Comparison of ENCODE assay signal across 20 mouse cellular contexts in genomic region chr2:4636656-4637055, GRCm38 (mm10). TPM values are rescaled to one million over a fixed set of nuclear protein-coding genes. Genes with fewer than 3 reads are reported as not detected.
DNase-seq lines count a peak whose midpoint lies in the region; ATAC-seq and TF ChIP-seq lines count a peak whose summit lies in the region.
"Had no signal": no experiment of that assay in that cellular context is flagged by ENCODE, and none has a peak within 500 bp of the region (broad histone marks: within the 10 kb centered on the region; RNA-seq: fewer than 3 reads in every experiment).

No protein-coding gene starts in this region.

- no peak overlapping the region for H3K4me3 ChIP-seq in liver, postnatal 0 days (ENCODE audit: low read depth, low read length)
- H3K4me3 ChIP-seq in liver, embryonic 11.5 days (ENCODE audit: low read depth, low read length) = no peak overlapping the region
- H3K4me3 ChIP-seq: embryonic facial prominence, embryonic 13.5 days; forebrain, embryonic 13.5 days; heart, embryonic 10.5 days; hindbrain, embryonic 13.5 days had no signal

- H3K27me3 ChIP-seq in liver, postnatal 0 days (ENCODE audit: insufficient read depth, low read length) = no peaks in the 10 kb centered on the region
- H3K27me3 ChIP-seq in liver, embryonic 11.5 days (replicated peaks; ENCODE audit: control insufficient read depth, insufficient read depth, low read length) = no peaks in the 10 kb centered on the region
- H3K27me3 ChIP-seq: embryonic facial prominence, embryonic 13.5 days; forebrain, embryonic 13.5 days; hindbrain, embryonic 13.5 days had no signal

- no peaks in the 10 kb centered on the region for H3K4me1 ChIP-seq in liver, postnatal 0 days (ENCODE audit: insufficient read depth)
- H3K4me1 ChIP-seq in liver, embryonic 11.5 days (replicated peaks; ENCODE audit: control insufficient read depth, insufficient read depth, low read length) = no peaks in the 10 kb centered on the region
- H3K4me1 ChIP-seq: forebrain, embryonic 13.5 days; heart, embryonic 10.5 days; hindbrain, embryonic 13.5 days had no signal

- no peaks in the 10 kb centered on the region for H3K9me3 ChIP-seq in liver, postnatal 0 days (ENCODE audit: low read length)
- H3K9me3 ChIP-seq in liver, embryonic 11.5 days (ENCODE audit: control insufficient read depth, low read length) = no peaks in the 10 kb centered on the region
- H3K9me3 ChIP-seq: embryonic facial prominence, embryonic 13.5 days; forebrain, embryonic 13.5 days; heart, embryonic 10.5 days; hindbrain, embryonic 13.5 days had no signal

- no peak overlapping the region for H3K4me2 ChIP-seq in liver, postnatal 0 days (ENCODE audit: low read depth, low read length)
- no peak overlapping the region for H3K4me2 ChIP-seq in liver, embryonic 11.5 days
- H3K4me2 ChIP-seq: embryonic facial prominence, embryonic 13.5 days; forebrain, embryonic 13.5 days; hindbrain, embryonic 13.5 days had no signal

- no peak for TF ChIP-seq EP300 in liver, postnatal 0 days (IDR thresholded peaks at IDR 0.05; ENCODE audit: low read depth)

- DNase-seq in liver, postnatal 0 days = peak; percentile 8
- DNase-seq in liver, embryonic 11.5 days (ENCODE audit: low spot score) = no peak
- peak; percentile 28 for DNase-seq in ovary, postnatal 36 days (ENCODE audit: low spot score)
- DNase-seq in ovary, postnatal 10 days (ENCODE audit: low spot score) = no peak
- DNase-seq in adrenal gland, postnatal 10 days = peak; percentile 63
- DNase-seq in adrenal gland, postnatal 36 days = peak; percentile 65 to 67
- no peak for DNase-seq in T-cell, adult 2 months (ENCODE audit: low spot score)
- DNase-seq: cerebellum, adult 11-12 months; cerebellum, adult 9-10 months; cerebellum, postnatal 36 days; forebrain, postnatal 0 days; gastrocnemius, postnatal 36 days; heart, adult 18-20 months; heart, postnatal 10 days had no signal

- H3K27ac ChIP-seq in liver, postnatal 0 days (ENCODE audit: low read depth) = no peak overlapping the region
- H3K27ac ChIP-seq in liver, embryonic 11.5 days (ENCODE audit: low read depth, low read length) = no peak overlapping the region
- H3K27ac ChIP-seq: embryonic facial prominence, embryonic 13.5 days; forebrain, embryonic 13.5 days; heart, embryonic 10.5 days; hindbrain, embryonic 13.5 days; hindbrain, postnatal 0 days had no signal

- H3K36me3 ChIP-seq in liver, postnatal 0 days (replicated peaks; ENCODE audit: insufficient read depth, low read length) = peaks cover 78% of the 10 kb centered on the region
- peaks cover 23% of the 10 kb centered on the region for H3K36me3 ChIP-seq in liver, embryonic 11.5 days (ENCODE audit: control insufficient read depth, insufficient read depth, low read length)

- H3K9ac ChIP-seq in liver, postnatal 0 days (replicated peaks) = no peak overlapping the region
- no peak overlapping the region for H3K9ac ChIP-seq in liver, embryonic 11.5 days (ENCODE audit: low read depth, low read length)
- H3K9ac ChIP-seq: embryonic facial prominence, embryonic 13.5 days; forebrain, embryonic 13.5 days; forebrain, postnatal 0 days; hindbrain, embryonic 13.5 days had no signal

- no peak for ATAC-seq in liver, postnatal 0 days
- no peak for ATAC-seq in liver, embryonic 11.5 days (replicated peaks; ENCODE audit: low FRiP score)
- ATAC-seq in frontal cortex, adult (ENCODE audit: low TSS enrichment) = no peak
- ATAC-seq: forebrain, embryonic 13.5 days; forebrain, postnatal 0 days; hindbrain, postnatal 0 days had no signal

- TF ChIP-seq CTCF in liver, postnatal 0 days (IDR thresholded peaks at IDR 0.05; ENCODE audit: low read depth) = no peak

- 76% methylated on average over 7 of the region's 7 CpGs for WGBS in liver, postnatal 0 days (ENCODE audit: insufficient replicate concordance)
- 81% methylated on average over 7 of the region's 7 CpGs for WGBS in liver, embryonic 11.5 days

RNA-seq across cellular contexts. Expression of gene Prpf18, which starts 15.3 kb away (rescaled TPM):
- 16.2 and 17.1 TPM in 2 replicates for polyA plus RNA-seq in liver, postnatal 0 days (2015; fragmentation: Nextera tagmentation; extraction: Ambion mirVana)
- 37.1 and 39.9 TPM in 2 replicates for polyA plus RNA-seq in liver, embryonic 11.5 days (2014; fragmentation: Nextera tagmentation; extraction: Ambion mirVana)
- 10 to 100 TPM; 34.6 to 40.0 TPM for total RNA-seq in adrenal gland, postnatal 10 days (2021)
- 10 to 100 TPM; 42.7 to 51.7 TPM for total RNA-seq in adrenal gland, postnatal 36 days (2021)

Comparison
In these comparisons a context has a peak if more than half of its experiments do, and no peak if none do; other contexts are left out.
1. DNase-seq: peak in liver, postnatal 0 days (single experiment), ovary, postnatal 36 days (single experiment), adrenal gland, postnatal 10 days (single experiment) and adrenal gland, postnatal 36 days (2 of 2); none in liver, embryonic 11.5 days (single experiment), ovary, postnatal 10 days (single experiment) and T-cell, adult 2 months (single experiment).